Mouse (Mus musculus): ENCODE data around the gene 6820408C15Rik.

DNA sequence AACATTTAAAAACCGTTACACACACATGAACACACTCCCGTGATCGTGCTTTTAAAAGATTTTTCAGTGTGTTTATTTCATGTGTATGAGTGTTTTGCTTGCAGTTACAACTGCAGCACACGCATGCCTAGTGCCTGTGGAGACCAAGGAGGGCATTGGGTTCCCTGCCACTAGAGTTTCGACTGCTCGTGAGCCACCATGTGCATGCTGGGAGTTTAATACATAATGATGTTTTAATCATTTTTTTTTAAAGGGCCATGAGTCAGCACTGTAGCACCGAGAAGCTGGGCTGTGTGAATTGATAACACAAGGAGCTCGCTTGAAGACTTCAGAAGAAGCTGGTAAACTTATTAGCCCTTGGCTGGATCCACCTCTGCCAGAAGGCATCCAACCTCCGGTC is 41.8 kb upstream of the 6820408C15Rik start:
- TF ChIP-seq TCF12 (IDR thresholded peaks at IDR 0.05; ENCODE audit: insufficient read depth, poor library complexity, severe bottlenecking) (no peak), MAX (IDR thresholded peaks at IDR 0.05; ENCODE audit: low read depth) (no peak), CEBPB (IDR thresholded peaks at IDR 0.05; ENCODE audit: insufficient read depth, poor library complexity, severe bottlenecking) (no peak), POLR2A (IDR thresholded peaks at IDR 0.05; ENCODE audit: insufficient read length, low read depth) (no peak), E2F4 (IDR thresholded peaks at IDR 0.05; ENCODE audit: insufficient read depth) (no peak), MYOG (IDR thresholded peaks at IDR 0.05; ENCODE audit: control insufficient read depth in 1 of 3, insufficient read depth in 1 of 3, insufficient read length in 2 of 3, low read depth in 2 of 3) (no peak), USF1 (IDR thresholded peaks at IDR 0.05; ENCODE audit: low read depth) (no peak), MYOD1 (IDR thresholded peaks at IDR 0.05; ENCODE audit: control insufficient read depth in 1 of 3, insufficient read length in 2 of 3, low read depth in 2 of 3) (no peak), SRF (IDR thresholded peaks at IDR 0.05; ENCODE audit: control insufficient read depth, insufficient read length, low read depth) (no peak)

All from myocyte (in vitro differentiated cells).